Mouse (Mus musculus): ENCODE data around the gene Ctsw. TPM values are rescaled to one million over a fixed set of nuclear protein-coding genes. Genes with fewer than 3 reads are reported as not detected.

Ctsw gene
- polyA plus RNA-seq, 1 experiment from 2014 or later = 3.9 TPM

Other genes starting within 250 kb of the Ctsw start
- gene Pacs1, start 195.4 kb downstream of the Ctsw start, polyA plus RNA-seq (2016; fragmentation: Nextera tagmentation; extraction: Ambion mirVana) = 32.5 and 32.8 TPM in 2 replicates
- gene Sf3b2, start 173.1 kb downstream of the Ctsw start, polyA plus RNA-seq (2016; fragmentation: Nextera tagmentation; extraction: Ambion mirVana) = 411 and 418 TPM in 2 replicates
- gene Gal3st3, start 170.2 kb downstream of the Ctsw start, polyA plus RNA-seq (2016; fragmentation: Nextera tagmentation; extraction: Ambion mirVana) = 20.4 and 24.1 TPM in 2 replicates
- gene Catsper1, start 132.8 kb downstream of the Ctsw start, polyA plus RNA-seq (2016; fragmentation: Nextera tagmentation; extraction: Ambion mirVana) = not detected in 2 replicates
- gene Cst6, start 118.9 kb downstream of the Ctsw start, polyA plus RNA-seq (2016; fragmentation: Nextera tagmentation; extraction: Ambion mirVana) = 0.87 and 2.2 TPM in 2 replicates
- 75.9 and 79.9 TPM in 2 replicates for gene Eif1ad, start 101.8 kb downstream of the Ctsw start, polyA plus RNA-seq (2016; fragmentation: Nextera tagmentation; extraction: Ambion mirVana)
- gene Banf1, start 101.3 kb downstream of the Ctsw start, polyA plus RNA-seq (2016; fragmentation: Nextera tagmentation; extraction: Ambion mirVana) = 392 and 402 TPM in 2 replicates
- gene Sart1, start 79.8 kb downstream of the Ctsw start, polyA plus RNA-seq (2016; fragmentation: Nextera tagmentation; extraction: Ambion mirVana) = 115 and 118 TPM in 2 replicates
- 0.17 and 0.28 TPM in 2 replicates for gene Tsga10ip, start 66.0 kb downstream of the Ctsw start, polyA plus RNA-seq (2016; fragmentation: Nextera tagmentation; extraction: Ambion mirVana)
- 257 and 262 TPM in 2 replicates for gene Drap1, start 43.5 kb downstream of the Ctsw start, polyA plus RNA-seq (2016; fragmentation: Nextera tagmentation; extraction: Ambion mirVana)
- gene AI837181, start 43.4 kb downstream of the Ctsw start, polyA plus RNA-seq (2016; fragmentation: Nextera tagmentation; extraction: Ambion mirVana) = 52.4 and 60.3 TPM in 2 replicates
- not detected in 2 replicates for gene Fosl1, start 21.0 kb downstream of the Ctsw start, polyA plus RNA-seq (2016; fragmentation: Nextera tagmentation; extraction: Ambion mirVana)
- gene Ccdc85b, start 10.6 kb downstream of the Ctsw start, polyA plus RNA-seq (2016; fragmentation: Nextera tagmentation; extraction: Ambion mirVana) = 10.1 TPM in 2 replicates
- gene Fibp, start 7.9 kb downstream of the Ctsw start, polyA plus RNA-seq (2016; fragmentation: Nextera tagmentation; extraction: Ambion mirVana) = 144 and 149 TPM in 2 replicates
- gene Efemp2, start 5.4 kb upstream of the Ctsw start, polyA plus RNA-seq (2016; fragmentation: Nextera tagmentation; extraction: Ambion mirVana) = 57.9 and 68.9 TPM in 2 replicates
- gene Mus81, start 19.9 kb upstream of the Ctsw start, polyA plus RNA-seq (2016; fragmentation: Nextera tagmentation; extraction: Ambion mirVana) = 47.7 and 50.1 TPM in 2 replicates
- gene Cfl1, start 21.9 kb upstream of the Ctsw start, polyA plus RNA-seq (2016; fragmentation: Nextera tagmentation; extraction: Ambion mirVana) = 3,169 and 3,187 TPM in 2 replicates
- gene 1700020D05Rik, start 35.3 kb upstream of the Ctsw start, polyA plus RNA-seq (2016; fragmentation: Nextera tagmentation; extraction: Ambion mirVana) = 0.22 TPM in 1 of 2 replicates, not detected in the other
- 35.9 and 36.0 TPM in 2 replicates for gene Snx32, start 42.0 kb upstream of the Ctsw start, polyA plus RNA-seq (2016; fragmentation: Nextera tagmentation; extraction: Ambion mirVana)
- gene Ovol1, start 92.1 kb upstream of the Ctsw start, polyA plus RNA-seq (2016; fragmentation: Nextera tagmentation; extraction: Ambion mirVana) = 0.08 and 0.14 TPM in 2 replicates
- 2.2 and 2.6 TPM in 2 replicates for gene Ap5b1, start 99.5 kb upstream of the Ctsw start, polyA plus RNA-seq (2016; fragmentation: Nextera tagmentation; extraction: Ambion mirVana)
- 137 and 165 TPM in 2 replicates for gene Rnaseh2c, start 133.4 kb upstream of the Ctsw start, polyA plus RNA-seq (2016; fragmentation: Nextera tagmentation; extraction: Ambion mirVana)
- gene Kat5, start 141.7 kb upstream of the Ctsw start, polyA plus RNA-seq (2016; fragmentation: Nextera tagmentation; extraction: Ambion mirVana) = 80.4 and 81.6 TPM in 2 replicates
- gene Rela, start 169.0 kb upstream of the Ctsw start, polyA plus RNA-seq (2016; fragmentation: Nextera tagmentation; extraction: Ambion mirVana) = 34.2 and 37.6 TPM in 2 replicates
- gene Sipa1, start 195.2 kb upstream of the Ctsw start, polyA plus RNA-seq (2016; fragmentation: Nextera tagmentation; extraction: Ambion mirVana) = 18.8 and 20.6 TPM in 2 replicates
- 25.4 and 26.2 TPM in 2 replicates for gene Map3k11, start 220.2 kb upstream of the Ctsw start, polyA plus RNA-seq (2016; fragmentation: Nextera tagmentation; extraction: Ambion mirVana)
- gene Pcnx3, start 220.4 kb upstream of the Ctsw start, polyA plus RNA-seq (2016; fragmentation: Nextera tagmentation; extraction: Ambion mirVana) = 34.1 and 37.4 TPM in 2 replicates
- gene Kcnk7, start 235.9 kb upstream of the Ctsw start, polyA plus RNA-seq (2016; fragmentation: Nextera tagmentation; extraction: Ambion mirVana) = 0.36 TPM in 1 of 2 replicates, not detected in the other

Measured in midbrain, embryonic 12.5 days (tissue).